Mouse (Mus musculus) forebrain, embryonic 13.5 days (tissue): ENCODE measurements around the gene Tomm7. TPM values are rescaled to one million over a fixed set of nuclear protein-coding genes. Genes with fewer than 3 reads are reported as not detected.
"Not testable (repeated sequence)": the region's sequence is repeated elsewhere in the genome, so short reads cannot be mapped to it uniquely, and the experiment has no call there.

Experiments
- ATAC-seq: fragments of 200-750 bp; cut with Nextera tagmentation; 2 replicates; pipeline ENCODE4 v1.8.0; 2017
- H3K27ac ChIP-seq: fragments of 300-500 bp; sonication (generic); 2 replicates; pipeline ENCODE4 v1.5.1; 2015; ENCODE audit warnings: inconsistent platforms, mild to moderate bottlenecking, moderate library complexity
- H3K27me3 ChIP-seq: fragments of 300-500 bp; sonication (generic); 2 replicates; pipeline ENCODE4 v1.6.1; 2015; ENCODE audit warnings: mild to moderate bottlenecking, inconsistent platforms
- H3K36me3 ChIP-seq: fragments of 300-500 bp; sonication (generic); 2 replicates; pipeline ENCODE4 v1.6.1; 2015; ENCODE audit warnings: mild to moderate bottlenecking, inconsistent platforms; ENCODE audit not compliant: poor library complexity, severe bottlenecking
- H3K4me1 ChIP-seq: fragments of 300-500 bp; sonication (generic); 2 replicates; pipeline ENCODE4 v1.6.1; 2015; ENCODE audit warnings: inconsistent platforms
- H3K4me2 ChIP-seq: fragments of 300-500 bp; sonication (generic); 2 replicates; pipeline ENCODE4 v1.6.1; 2015; ENCODE audit warnings: inconsistent platforms, mild to moderate bottlenecking, moderate library complexity
- H3K4me3 ChIP-seq: fragments of 300-500 bp; sonication (generic); 2 replicates; pipeline ENCODE4 v1.5.1; 2015; ENCODE audit warnings: mild to moderate bottlenecking, inconsistent platforms
- H3K9ac ChIP-seq: fragments of 300-500 bp; sonication (generic); 2 replicates; pipeline ENCODE4 v1.6.1; 2015; ENCODE audit warnings: mild to moderate bottlenecking, inconsistent platforms
- H3K9me3 ChIP-seq: fragments of 300-500 bp; sonication (generic); replicated peaks from 2 replicates; pipeline ENCODE4 v1.6.1; 2016; ENCODE audit warnings: inconsistent platforms
- WGBS: fragments of 180-500 bp; shearing (Covaris S2); methylation state at CpG from one replicate; pipeline ENCODE4 v1.1.7; 2015; 5-methylcytosine and 5-hydroxymethylcytosine counted together
- polyA plus RNA-seq: library from polyadenylated mRNA; unstranded; fragments of >200 nt; fragmentation: Nextera tagmentation; extraction: Ambion mirVana; gene quantifications from 2 replicates; pipeline ENCODE4 v1.2.1, GENCODE M21; 2015

Gene Tomm7
- polyA plus RNA-seq, 1 experiment from 2014 or later = 142 TPM

DNA sequence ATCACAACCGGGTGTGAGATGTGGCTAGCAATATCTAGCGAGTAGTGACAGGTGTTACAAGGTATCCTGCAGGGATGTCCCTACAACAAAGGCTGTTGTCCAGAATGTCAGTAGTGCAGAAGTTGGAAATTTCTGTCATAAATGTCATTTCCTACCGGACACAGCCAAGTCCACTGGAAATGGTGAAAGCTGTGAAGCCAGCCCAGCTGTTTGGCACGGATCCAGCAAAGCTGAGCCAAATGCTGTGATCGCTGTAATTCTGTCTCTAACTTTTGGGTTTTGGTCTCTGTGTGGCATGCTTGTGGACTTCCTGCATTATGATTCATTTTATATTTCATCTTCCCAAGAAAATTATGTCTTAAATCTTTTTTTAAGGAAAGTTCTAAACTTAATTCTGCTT lies 18.3 kb upstream of the Tomm7 start:
- no peak overlapping the region for H3K4me2 ChIP-seq
- no peaks in the 10 kb centered on the region for H3K9me3 ChIP-seq
- no peak overlapping the region for H3K9ac ChIP-seq
- no peak for ATAC-seq
- H3K4me3 ChIP-seq = no peak overlapping the region
- H3K27me3 ChIP-seq = no peaks in the 10 kb centered on the region
- no peak overlapping the region for H3K27ac ChIP-seq
- H3K36me3 ChIP-seq = peaks cover 32% of the 10 kb centered on the region
- H3K4me1 ChIP-seq = no peaks in the 10 kb centered on the region
- 83% methylated on average over 5 of the region's 5 CpGs for WGBS

DNA sequence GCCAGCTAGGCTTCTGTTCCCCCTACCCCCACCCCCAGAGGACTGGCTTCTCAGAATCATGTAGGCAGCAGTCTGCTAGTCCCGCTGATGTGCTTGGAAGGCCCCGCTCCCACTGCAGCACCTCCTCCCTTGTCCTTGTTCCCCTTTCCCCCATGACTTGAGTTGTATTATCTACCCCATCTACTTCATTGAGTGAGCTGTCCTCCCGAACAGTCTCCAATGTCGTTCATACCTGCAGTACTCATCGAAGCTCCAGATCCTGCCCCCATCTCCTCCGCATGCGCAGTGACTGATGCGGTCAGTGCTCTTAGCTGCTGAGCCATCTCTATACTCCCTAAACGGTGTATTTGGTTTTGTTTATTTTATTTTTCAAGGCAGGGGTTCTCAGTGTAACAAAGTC lies 17.8 kb upstream of the Tomm7 start:
- no peaks in the 10 kb centered on the region for H3K9me3 ChIP-seq
- H3K27ac ChIP-seq = no peak overlapping the region
- peaks cover 38% of the 10 kb centered on the region for H3K36me3 ChIP-seq
- H3K27me3 ChIP-seq = no peaks in the 10 kb centered on the region
- no peak overlapping the region for H3K9ac ChIP-seq
- no peak overlapping the region for H3K4me3 ChIP-seq
- H3K4me2 ChIP-seq = no peak overlapping the region
- 95% methylated on average over 9 of the region's 9 CpGs for WGBS
- no peak for ATAC-seq
- no peaks in the 10 kb centered on the region for H3K4me1 ChIP-seq

DNA sequence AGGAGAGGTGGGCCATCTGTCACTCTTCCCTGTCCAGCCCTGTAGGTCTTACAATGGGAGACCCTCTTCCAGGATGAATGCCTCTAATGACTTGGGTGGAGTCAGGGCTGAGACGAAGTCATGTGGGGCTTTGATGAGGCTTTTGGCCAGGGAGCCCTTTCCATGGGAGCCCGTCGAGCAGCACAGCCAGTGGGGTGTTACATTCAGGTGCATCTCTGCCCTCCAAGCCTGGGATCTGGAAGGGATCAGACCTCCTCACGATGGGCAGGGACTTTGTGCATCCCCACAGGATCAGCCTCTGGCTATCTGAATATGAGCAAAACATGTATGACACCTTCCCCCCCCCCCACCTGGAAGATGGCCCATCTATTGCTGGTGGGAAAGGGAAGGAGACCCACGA lies 15.9 kb upstream of the Tomm7 start:
- no peak for ATAC-seq
- no peaks in the 10 kb centered on the region for H3K27me3 ChIP-seq
- no peak overlapping the region for H3K4me3 ChIP-seq
- H3K4me2 ChIP-seq = no peak overlapping the region
- 84% methylated on average over 5 of the region's 5 CpGs for WGBS
- H3K9me3 ChIP-seq = no peaks in the 10 kb centered on the region
- H3K4me1 ChIP-seq = no peaks in the 10 kb centered on the region
- no peak overlapping the region for H3K9ac ChIP-seq
- H3K27ac ChIP-seq = no peak overlapping the region
- peaks cover 56% of the 10 kb centered on the region for H3K36me3 ChIP-seq

DNA sequence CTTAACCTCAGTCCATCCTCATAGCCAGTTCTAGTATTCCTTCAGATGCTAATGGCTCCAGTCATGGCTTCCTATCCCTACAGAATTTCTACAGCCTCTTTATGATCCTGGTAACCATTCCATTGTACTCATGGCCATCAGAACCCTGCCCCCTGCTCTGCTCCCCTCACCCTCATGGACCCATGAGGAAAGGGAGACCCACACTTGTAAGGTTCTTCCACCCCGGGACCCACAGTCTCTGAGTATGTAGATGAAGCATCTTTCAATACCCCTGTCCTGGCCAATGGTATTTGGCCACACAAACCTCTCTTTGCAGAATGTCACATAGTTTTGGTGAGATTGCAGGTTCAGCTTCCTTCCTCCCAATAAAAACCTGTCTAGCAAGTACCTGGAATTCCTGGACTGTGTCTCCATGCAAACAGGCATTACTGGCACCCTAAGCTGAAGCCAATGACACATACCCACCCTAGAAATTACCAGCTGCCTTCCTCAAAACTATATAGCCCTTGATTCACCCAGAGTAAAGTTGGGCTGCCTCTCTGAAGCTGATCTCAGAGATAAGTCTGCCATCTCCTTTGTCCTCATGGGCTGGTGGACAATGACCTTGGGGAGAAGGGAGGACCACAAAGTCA lies 15.2 kb upstream of the Tomm7 start:
- Histone ChIP-seq H3K4me1 (no peaks in the 10 kb centered on the region), H3K4me2 (no peak overlapping the region), H3K4me3 (no peak overlapping the region), H3K27me3 (no peaks in the 10 kb centered on the region), H3K27ac (no peak overlapping the region), H3K36me3 (peaks cover 63% of the 10 kb centered on the region), H3K9ac (no peak overlapping the region), H3K9me3 (no peaks in the 10 kb centered on the region)
- ATAC-seq = no peak
- WGBS = 91% methylated on average over 1 of the region's 1 CpGs

DNA sequence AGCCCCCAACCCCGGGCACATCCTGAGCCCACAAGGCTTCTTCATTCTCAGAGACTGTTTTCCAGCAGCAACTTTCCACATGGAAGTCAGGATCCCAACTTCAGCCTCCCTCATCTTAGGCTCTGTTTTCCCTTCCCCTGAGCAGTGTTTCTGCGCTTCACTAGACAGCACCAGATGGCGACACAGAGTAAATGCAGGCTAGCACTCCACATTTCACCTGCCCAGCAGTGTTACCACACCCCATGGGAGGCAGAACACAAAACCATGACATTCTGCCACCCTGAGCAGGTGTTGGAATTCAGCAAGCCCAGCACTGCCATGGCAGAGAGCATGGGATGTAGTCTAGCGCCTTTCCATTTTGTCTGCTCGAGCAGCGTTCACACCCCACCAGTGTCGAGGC lies 14.7 kb upstream of the Tomm7 start:
- Histone ChIP-seq H3K4me3 (no peak overlapping the region), H3K36me3 (peaks cover 69% of the 10 kb centered on the region), H3K9me3 (no peaks in the 10 kb centered on the region), H3K27me3 (no peaks in the 10 kb centered on the region), H3K4me1 (no peaks in the 10 kb centered on the region), H3K9ac (no peak overlapping the region), H3K27ac (no peak overlapping the region), H3K4me2 (no peak overlapping the region)
- WGBS = 78% methylated on average over 7 of the region's 7 CpGs
- ATAC-seq = no peak

DNA sequence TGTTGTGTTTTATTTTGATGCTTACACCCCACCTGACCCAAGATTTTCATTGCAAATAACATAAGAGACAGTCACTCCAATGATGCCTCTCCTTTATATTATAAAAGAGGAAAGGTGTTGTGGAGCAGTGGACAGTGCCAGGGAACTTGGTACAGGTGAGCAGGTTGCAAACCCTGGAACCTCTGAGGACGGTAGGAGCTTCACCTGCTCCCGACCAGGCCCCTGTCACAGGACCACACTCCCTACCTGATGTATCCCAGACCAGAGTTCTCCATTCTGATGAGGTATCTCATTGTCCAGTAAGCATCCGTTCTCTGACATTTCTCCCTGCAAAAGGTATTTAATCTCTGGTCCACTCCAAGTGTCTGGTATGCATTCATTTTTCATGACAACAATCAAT lies 14.0 kb upstream of the Tomm7 start:
- WGBS = 87% methylated on average over 3 of the region's 3 CpGs
- Histone ChIP-seq H3K4me3 (no peak overlapping the region), H3K9ac (no peak overlapping the region), H3K4me2 (no peak overlapping the region), H3K27ac (no peak overlapping the region), H3K27me3 (no peaks in the 10 kb centered on the region), H3K36me3 (peaks cover 75% of the 10 kb centered on the region), H3K9me3 (no peaks in the 10 kb centered on the region), H3K4me1 (no peaks in the 10 kb centered on the region)
- no peak for ATAC-seq

DNA sequence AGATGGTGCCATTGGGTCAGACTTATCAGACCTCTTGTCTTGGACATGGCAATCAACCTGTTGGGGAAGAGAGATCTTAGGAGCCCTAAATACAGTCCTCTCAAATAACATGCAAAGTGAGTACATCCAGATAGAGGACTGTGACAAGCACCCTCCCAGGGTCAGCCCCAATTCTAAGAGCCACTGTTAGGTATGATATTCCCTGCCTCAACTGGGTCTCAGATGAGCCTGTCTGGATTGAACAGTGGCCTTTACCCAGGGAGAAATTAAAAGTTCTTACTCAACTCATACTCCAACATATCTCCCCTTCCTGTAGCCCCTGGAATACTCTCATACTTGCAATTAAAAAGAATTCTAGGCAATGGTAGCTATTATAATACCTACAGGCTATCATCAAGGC lies 13.2 kb upstream of the Tomm7 start:
- peaks cover 83% of the 10 kb centered on the region for H3K36me3 ChIP-seq
- no peak overlapping the region for H3K9ac ChIP-seq
- no peaks in the 10 kb centered on the region for H3K9me3 ChIP-seq
- H3K27ac ChIP-seq = no peak overlapping the region
- no peak overlapping the region for H3K4me3 ChIP-seq
- no peak for ATAC-seq
- no peaks in the 10 kb centered on the region for H3K27me3 ChIP-seq
- H3K4me2 ChIP-seq = no peak overlapping the region
- H3K4me1 ChIP-seq = no peaks in the 10 kb centered on the region

DNA sequence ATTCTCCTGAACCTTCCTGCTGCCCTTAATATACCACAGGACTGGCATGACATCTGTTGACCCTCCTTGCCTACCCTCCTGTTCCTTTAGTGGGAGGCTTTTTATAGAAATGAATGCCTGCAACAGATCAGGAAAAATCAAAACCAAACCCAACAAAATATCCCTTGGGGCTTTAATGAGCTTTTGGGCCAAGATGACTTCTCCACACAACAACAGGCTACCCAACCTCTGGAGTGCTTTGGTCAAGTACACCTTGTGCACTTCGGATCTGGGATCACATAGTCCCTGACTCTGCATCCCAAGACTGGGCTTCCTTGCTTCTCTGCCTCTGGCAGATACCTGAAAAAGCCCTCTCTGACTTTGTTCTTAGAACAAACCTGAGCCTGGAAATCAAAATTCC lies 12.2 kb upstream of the Tomm7 start:
- no peak overlapping the region for H3K9ac ChIP-seq
- no peak overlapping the region for H3K4me2 ChIP-seq
- no peaks in the 10 kb centered on the region for H3K9me3 ChIP-seq
- H3K4me3 ChIP-seq = no peak overlapping the region
- H3K36me3 ChIP-seq = peaks cover 85% of the 10 kb centered on the region
- H3K4me1 ChIP-seq = peaks cover 6% of the 10 kb centered on the region
- H3K27ac ChIP-seq = no peak overlapping the region
- no peaks in the 10 kb centered on the region for H3K27me3 ChIP-seq
- 96% methylated on average over 1 of the region's 1 CpGs for WGBS
- ATAC-seq = no peak

DNA sequence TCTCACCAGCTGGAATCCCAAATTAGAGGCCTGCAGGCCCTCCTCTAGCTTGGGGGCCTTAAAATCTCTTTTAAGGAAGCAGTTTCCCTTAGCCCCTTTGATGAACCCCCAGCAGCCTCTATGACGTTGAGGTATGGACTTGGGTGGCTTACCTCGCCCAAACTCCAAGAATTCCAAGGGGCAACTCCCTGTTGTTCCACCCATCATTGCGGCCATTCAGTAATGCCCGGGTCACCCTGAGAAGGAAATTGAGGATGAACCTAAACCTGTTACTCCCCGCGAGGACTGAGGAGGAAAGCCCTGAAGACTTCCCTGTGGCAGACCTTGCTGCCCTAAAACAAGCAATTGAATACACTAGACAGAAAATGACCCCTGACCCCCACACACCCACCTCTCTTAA lies 11.5 kb upstream of the Tomm7 start:
- ATAC-seq = no peak
- H3K27me3 ChIP-seq = no peaks in the 10 kb centered on the region
- 92% methylated on average over 6 of the region's 6 CpGs for WGBS
- no peak overlapping the region for H3K27ac ChIP-seq
- no peaks in the 10 kb centered on the region for H3K9me3 ChIP-seq
- H3K4me3 ChIP-seq = no peak overlapping the region
- peaks cover 6% of the 10 kb centered on the region for H3K4me1 ChIP-seq
- H3K36me3 ChIP-seq = peaks cover 81% of the 10 kb centered on the region
- H3K4me2 ChIP-seq = no peak overlapping the region
- H3K9ac ChIP-seq = no peak overlapping the region

DNA sequence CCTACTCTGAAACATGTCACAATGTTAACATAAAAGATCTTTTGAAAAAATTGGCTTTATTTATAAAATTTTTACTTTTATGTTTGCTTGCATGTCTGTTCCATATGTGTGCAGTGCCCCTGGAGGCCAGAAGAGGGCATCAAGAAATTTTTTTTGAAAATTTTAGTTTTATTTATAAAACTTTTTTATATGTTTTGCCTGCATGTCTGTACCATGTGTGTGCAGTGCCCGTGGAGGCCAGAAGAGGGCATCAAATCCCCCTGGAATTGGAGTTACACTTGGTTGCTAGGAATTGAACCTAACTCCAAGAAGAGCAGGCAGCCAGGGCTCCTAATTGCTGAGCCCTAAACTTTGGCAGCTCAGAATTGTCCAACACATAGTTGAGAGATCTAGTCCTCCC lies 9.0 kb upstream of the Tomm7 start:
- not testable (repeated sequence) for H3K27me3 ChIP-seq, ATAC-seq, H3K9me3 ChIP-seq, H3K4me2 ChIP-seq, H3K9ac ChIP-seq, H3K4me3 ChIP-seq, H3K4me1 ChIP-seq, H3K27ac ChIP-seq
- peaks cover 59% of the 10 kb centered on the region for H3K36me3 ChIP-seq
- WGBS = 89% methylated on average over 1 of the region's 1 CpGs

DNA sequence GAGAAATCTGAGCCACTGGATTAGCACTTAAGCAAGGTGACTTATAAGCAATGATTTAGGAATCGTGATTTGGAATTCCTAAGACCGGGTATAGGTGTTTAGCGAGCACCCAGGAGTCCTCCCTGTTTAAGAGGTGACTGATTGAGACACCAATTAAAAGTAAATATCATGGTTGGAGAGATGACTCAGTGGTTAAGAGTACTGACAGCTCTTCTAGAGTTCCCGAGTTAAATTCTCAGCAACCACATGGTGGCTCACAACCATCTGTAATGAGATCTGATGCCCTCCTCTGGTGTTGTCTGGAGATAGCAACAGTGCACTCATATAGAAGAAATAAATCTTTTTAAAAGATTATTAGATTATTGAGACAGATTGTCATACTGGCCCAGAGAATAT lies 7.2 kb upstream of the Tomm7 start:
- Histone ChIP-seq H3K27ac (0 out of 2 replicates have a peak overlapping the region, but pooled peaks have one; percentile 61), H3K4me3 (peak overlapping the region; percentile 88), H3K9ac (peak overlapping the region; percentile 88), H3K4me2 (peak overlapping the region; percentile 76), H3K36me3 (peaks cover 42% of the 10 kb centered on the region)
- not testable (repeated sequence) for H3K4me1 ChIP-seq, H3K27me3 ChIP-seq, H3K9me3 ChIP-seq
- peak; percentile 7; the same call in 1 of the 2 replicates for ATAC-seq
- 13% methylated on average over 4 of the region's 4 CpGs for WGBS

DNA sequence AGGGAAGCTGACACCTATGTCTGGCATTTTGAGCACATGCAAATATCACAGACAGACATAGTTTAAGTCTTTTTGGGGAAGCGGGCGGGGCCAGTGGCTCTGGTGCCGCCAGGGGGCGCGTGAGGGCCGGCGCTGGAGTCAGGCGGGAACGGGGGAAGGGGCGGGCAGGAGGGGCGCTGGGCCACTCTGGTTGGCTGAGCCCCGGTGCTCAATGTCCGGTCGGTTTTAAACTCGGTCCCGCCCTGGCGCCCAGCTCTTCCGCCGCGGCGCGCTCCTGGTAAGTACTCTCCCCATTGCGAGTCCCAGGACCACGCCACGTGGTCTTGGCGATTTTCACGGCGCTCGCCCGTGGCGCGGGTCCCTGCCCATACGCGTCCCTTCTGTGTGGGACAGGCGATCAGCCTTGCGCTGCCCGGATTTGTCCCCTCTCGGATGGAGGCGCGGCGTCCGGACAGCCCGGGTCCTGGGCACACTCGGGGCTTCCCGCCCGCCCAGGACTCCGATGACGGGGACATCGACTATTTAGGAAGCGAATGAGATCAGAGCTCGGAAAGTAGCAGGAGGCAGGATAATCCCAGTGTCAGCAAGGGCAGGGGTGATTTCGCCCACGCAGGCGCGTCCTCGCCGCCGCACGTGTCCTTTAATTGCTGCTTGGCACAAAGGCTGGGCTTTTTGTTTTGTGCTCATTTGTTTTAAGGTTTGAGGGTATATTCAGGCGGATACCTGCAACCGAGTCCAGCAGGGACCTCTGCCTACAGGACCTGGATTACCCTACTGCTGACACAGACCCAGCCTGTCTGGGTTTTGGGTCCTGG lies 6.6 kb upstream of the Tomm7 start:
- WGBS = under 1% methylated on average over 57 of the region's 61 CpGs
- H3K36me3 ChIP-seq = peaks cover 36% of the 10 kb centered on the region
- no peaks in the 10 kb centered on the region for H3K9me3 ChIP-seq
- peak overlapping the region; percentile 76 for H3K4me2 ChIP-seq
- ATAC-seq = peak; percentile 97
- peak overlapping the region; percentile 61 for H3K27ac ChIP-seq
- H3K4me1 ChIP-seq = peaks cover 6% of the 10 kb centered on the region
- H3K27me3 ChIP-seq = no peaks in the 10 kb centered on the region
- H3K9ac ChIP-seq = peak overlapping the region; percentile 88
- peak overlapping the region; percentile 88 for H3K4me3 ChIP-seq

DNA sequence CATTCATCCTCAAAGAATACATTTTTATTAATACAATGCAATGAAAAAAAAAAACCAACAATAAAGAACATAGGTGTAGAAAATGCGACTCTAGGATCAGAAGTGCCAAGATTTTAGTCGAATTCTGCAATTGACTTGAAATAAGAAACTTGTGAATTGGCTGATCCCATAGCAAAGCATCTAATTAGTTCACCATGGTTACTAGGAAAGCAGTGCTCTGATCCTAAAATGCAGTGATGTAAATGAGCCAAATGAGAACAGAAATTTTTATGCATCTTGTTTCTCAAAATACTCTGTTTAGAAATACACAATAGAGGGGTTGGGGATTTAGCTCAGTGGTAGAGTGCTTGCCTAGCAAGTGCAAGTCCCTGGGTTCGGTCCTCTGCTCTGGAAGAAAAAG lies 1.2 kb upstream of the Tomm7 start:
- no peak overlapping the region for H3K9ac ChIP-seq
- H3K36me3 ChIP-seq = no peaks in the 10 kb centered on the region
- peaks cover 20% of the 10 kb centered on the region for H3K4me1 ChIP-seq
- H3K4me2 ChIP-seq = no peak overlapping the region
- ATAC-seq = no peak
- no peaks in the 10 kb centered on the region for H3K27me3 ChIP-seq
- no peaks in the 10 kb centered on the region for H3K9me3 ChIP-seq
- H3K4me3 ChIP-seq = no peak overlapping the region; the same call in 1 of the 2 replicates
- 54% methylated on average over 3 of the region's 3 CpGs for WGBS
- no peak overlapping the region for H3K27ac ChIP-seq
